Mouse (Mus musculus): ENCODE measurements around the gene Nup93. TPM values are rescaled to one million over a fixed set of nuclear protein-coding genes. Genes with fewer than 3 reads are reported as not detected.

Nup93 gene
- polyA plus RNA-seq, 1 experiment from 2014 or later = 54.0 TPM

GRCm38 (mm10) chr8:94273289-94273850 is 59.0 kb downstream of the Nup93 start:
- 82% methylated on average over 5 of the region's 5 CpGs for WGBS
- Histone ChIP-seq H3K9ac (ENCODE audit: low read depth, low read length) (no peak overlapping the region), H3K9me3 (ENCODE audit: control insufficient read depth, low read length) (no peaks in the 10 kb centered on the region), H3K4me1 (ENCODE audit: control insufficient read depth, insufficient read depth, low read depth, low read length) (peaks cover 12% of the 10 kb centered on the region), H3K27ac (ENCODE audit: low read depth, low read length) (no peak overlapping the region), H3K36me3 (ENCODE audit: control insufficient read depth, insufficient read depth, low read length) (no peaks in the 10 kb centered on the region), H3K4me3 (ENCODE audit: low read length) (no peak overlapping the region), H3K4me2 (ENCODE audit: low read length) (no peak overlapping the region), H3K27me3 (replicated peaks; ENCODE audit: control insufficient read depth, insufficient read depth, low read length) (no peaks in the 10 kb centered on the region)
- ATAC-seq = no peak

- ATAC-seq = no peak
- Histone ChIP-seq H3K27me3 (replicated peaks; ENCODE audit: control insufficient read depth, insufficient read depth, low read length) (no peaks in the 10 kb centered on the region), H3K9me3 (ENCODE audit: control insufficient read depth, low read length) (no peaks in the 10 kb centered on the region), H3K4me2 (ENCODE audit: low read length) (no peak overlapping the region), H3K36me3 (ENCODE audit: control insufficient read depth, insufficient read depth, low read length) (no peaks in the 10 kb centered on the region), H3K4me1 (ENCODE audit: control insufficient read depth, insufficient read depth, low read depth, low read length) (peaks cover 12% of the 10 kb centered on the region), H3K27ac (ENCODE audit: low read depth, low read length) (no peak overlapping the region), H3K9ac (ENCODE audit: low read depth, low read length) (no peak overlapping the region), H3K4me3 (ENCODE audit: low read length) (no peak overlapping the region)
- WGBS = 66% methylated on average over 5 of the region's 5 CpGs
Measured at GRCm38 (mm10) chr8:94274030-94274429, 59.7 kb downstream of the Nup93 start.

DNA sequence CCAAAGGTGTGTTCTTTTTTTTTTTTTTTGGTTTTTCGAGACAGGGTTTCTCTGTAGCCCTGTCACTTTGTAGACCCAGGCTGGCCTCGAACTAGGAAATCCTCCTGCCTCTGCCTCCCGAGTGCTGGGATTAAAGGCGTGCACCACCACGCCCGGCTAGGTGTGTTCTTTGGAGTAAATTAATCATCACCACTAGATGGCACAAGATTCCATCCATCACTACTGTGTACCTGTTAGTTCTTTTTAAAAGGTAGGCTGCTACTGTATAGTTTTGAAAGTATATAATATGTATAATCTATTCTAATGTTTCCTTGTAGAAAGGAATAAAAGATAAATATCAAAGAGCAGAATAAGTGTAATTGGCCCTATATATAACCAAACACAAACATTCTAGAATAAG is 63.9 kb downstream of the Nup93 start:
- Histone ChIP-seq H3K27ac (ENCODE audit: low read depth, low read length) (no peak overlapping the region), H3K4me2 (ENCODE audit: low read length) (no peak overlapping the region), H3K9me3 (ENCODE audit: control insufficient read depth, low read length) (no peaks in the 10 kb centered on the region), H3K27me3 (replicated peaks; ENCODE audit: control insufficient read depth, insufficient read depth, low read length) (no peaks in the 10 kb centered on the region), H3K36me3 (ENCODE audit: control insufficient read depth, insufficient read depth, low read length) (no peaks in the 10 kb centered on the region), H3K4me3 (ENCODE audit: low read length) (no peak overlapping the region), H3K4me1 (ENCODE audit: control insufficient read depth, insufficient read depth, low read depth, low read length) (no peaks in the 10 kb centered on the region), H3K9ac (ENCODE audit: low read depth, low read length) (no peak overlapping the region)
- WGBS = 90% methylated on average over 6 of the region's 6 CpGs
- ATAC-seq = no peak

GRCm38 (mm10) chr8:94280001-94280613 is 65.7 kb downstream of the Nup93 start:
- ATAC-seq = no peak
- no peak overlapping the region for H3K27ac ChIP-seq (ENCODE audit: low read depth, low read length)
- no peaks in the 10 kb centered on the region for H3K4me1 ChIP-seq (ENCODE audit: control insufficient read depth, insufficient read depth, low read depth, low read length)
- no peak overlapping the region for H3K4me3 ChIP-seq (ENCODE audit: low read length)
- H3K27me3 ChIP-seq (replicated peaks; ENCODE audit: control insufficient read depth, insufficient read depth, low read length) = no peaks in the 10 kb centered on the region
- WGBS = 72% methylated on average over 5 of the region's 5 CpGs
- no peaks in the 10 kb centered on the region for H3K9me3 ChIP-seq (ENCODE audit: control insufficient read depth, low read length)
- H3K9ac ChIP-seq (ENCODE audit: low read depth, low read length) = no peak overlapping the region
- H3K36me3 ChIP-seq (ENCODE audit: control insufficient read depth, insufficient read depth, low read length) = no peaks in the 10 kb centered on the region
- no peak overlapping the region for H3K4me2 ChIP-seq (ENCODE audit: low read length)

DNA sequence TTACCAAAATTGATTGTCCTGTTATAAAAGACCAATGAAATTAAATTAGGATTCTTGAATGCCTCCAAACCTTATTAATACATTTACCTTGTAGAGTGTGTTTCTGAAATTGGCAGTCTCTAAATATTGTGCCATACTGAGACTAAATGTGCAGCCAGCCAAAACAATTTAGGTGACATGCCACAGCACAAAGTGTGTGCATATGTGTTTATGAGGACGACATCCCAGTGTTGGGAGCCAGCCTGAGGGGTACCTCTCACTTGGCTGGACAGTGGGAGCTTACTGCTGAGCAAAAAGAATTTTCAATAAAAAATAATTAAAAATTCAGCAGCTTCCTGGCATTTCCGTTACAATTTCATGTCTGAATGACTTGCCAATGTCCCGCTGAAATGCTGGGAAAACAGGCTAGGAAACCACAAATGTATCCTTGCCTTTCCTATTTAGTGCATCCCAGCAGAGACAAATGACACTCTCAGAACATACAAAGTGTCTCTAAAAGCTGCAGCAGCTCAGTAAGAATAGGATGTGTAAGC is 68.2 kb downstream of the Nup93 start:
- H3K4me1 ChIP-seq (ENCODE audit: control insufficient read depth, insufficient read depth, low read depth, low read length) = no peaks in the 10 kb centered on the region
- H3K36me3 ChIP-seq (ENCODE audit: control insufficient read depth, insufficient read depth, low read length) = no peaks in the 10 kb centered on the region
- H3K9me3 ChIP-seq (ENCODE audit: control insufficient read depth, low read length) = no peaks in the 10 kb centered on the region
- H3K27ac ChIP-seq (ENCODE audit: low read depth, low read length) = no peak overlapping the region
- H3K27me3 ChIP-seq (replicated peaks; ENCODE audit: control insufficient read depth, insufficient read depth, low read length) = no peaks in the 10 kb centered on the region
- no peak overlapping the region for H3K4me2 ChIP-seq (ENCODE audit: low read length)
- no peak overlapping the region for H3K9ac ChIP-seq (ENCODE audit: low read depth, low read length)
- H3K4me3 ChIP-seq (ENCODE audit: low read length) = no peak overlapping the region
- 62% methylated on average over 3 of the region's 3 CpGs for WGBS
- ATAC-seq = peak; percentile 55; the same call in 1 of the 2 replicates

- Histone ChIP-seq H3K27ac (ENCODE audit: low read depth, low read length) (no peak overlapping the region), H3K36me3 (ENCODE audit: control insufficient read depth, insufficient read depth, low read length) (no peaks in the 10 kb centered on the region), H3K4me3 (ENCODE audit: low read length) (no peak overlapping the region), H3K27me3 (replicated peaks; ENCODE audit: control insufficient read depth, insufficient read depth, low read length) (no peaks in the 10 kb centered on the region), H3K4me2 (ENCODE audit: low read length) (no peak overlapping the region), H3K9ac (ENCODE audit: low read depth, low read length) (no peak overlapping the region), H3K4me1 (ENCODE audit: control insufficient read depth, insufficient read depth, low read depth, low read length) (no peaks in the 10 kb centered on the region), H3K9me3 (ENCODE audit: control insufficient read depth, low read length) (no peaks in the 10 kb centered on the region)
- 84% methylated on average over 7 of the region's 7 CpGs for WGBS
- no peak for ATAC-seq
Measured at GRCm38 (mm10) chr8:94284204-94284603, 69.8 kb downstream of the Nup93 start.

DNA sequence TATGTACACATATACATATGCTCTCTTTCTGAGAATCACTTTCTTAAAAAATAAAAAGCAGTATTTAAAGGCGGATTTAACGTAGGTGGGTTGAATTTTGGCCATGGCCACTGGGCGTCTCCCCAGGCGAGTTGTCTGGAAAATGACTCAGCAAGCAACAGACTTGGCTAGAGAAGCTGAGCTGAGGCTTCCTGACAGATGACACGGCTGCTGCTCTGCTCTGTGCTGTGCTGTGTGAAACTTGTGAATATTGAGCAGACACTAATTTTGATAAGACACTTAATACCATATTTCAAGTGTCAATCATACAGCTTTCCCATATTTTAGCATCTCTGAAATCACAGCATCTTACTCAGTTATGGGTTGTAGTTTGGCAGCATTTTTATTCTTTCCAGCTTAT is 76.2 kb downstream of the Nup93 start:
- Histone ChIP-seq H3K36me3 (ENCODE audit: control insufficient read depth, insufficient read depth, low read length) (peaks cover 3% of the 10 kb centered on the region; the same call in 1 of the 2 replicates), H3K4me3 (ENCODE audit: low read length) (no peak overlapping the region), H3K4me2 (ENCODE audit: low read length) (no peak overlapping the region), H3K27ac (ENCODE audit: low read depth, low read length) (no peak overlapping the region), H3K4me1 (ENCODE audit: control insufficient read depth, insufficient read depth, low read depth, low read length) (no peaks in the 10 kb centered on the region; the same call in 1 of the 2 replicates), H3K27me3 (replicated peaks; ENCODE audit: control insufficient read depth, insufficient read depth, low read length) (no peaks in the 10 kb centered on the region), H3K9ac (ENCODE audit: low read depth, low read length) (no peak overlapping the region), H3K9me3 (ENCODE audit: control insufficient read depth, low read length) (no peaks in the 10 kb centered on the region)
- ATAC-seq = no peak
- 85% methylated on average over 5 of the region's 5 CpGs for WGBS

- ATAC-seq = peak; percentile 67
- Histone ChIP-seq H3K4me3 (ENCODE audit: low read length) (no peak overlapping the region), H3K9ac (ENCODE audit: low read depth, low read length) (no peak overlapping the region), H3K9me3 (ENCODE audit: control insufficient read depth, low read length) (no peaks in the 10 kb centered on the region), H3K4me1 (ENCODE audit: control insufficient read depth, insufficient read depth, low read depth, low read length) (no peaks in the 10 kb centered on the region; the same call in 1 of the 2 replicates), H3K4me2 (ENCODE audit: low read length) (no peak overlapping the region), H3K27me3 (replicated peaks; ENCODE audit: control insufficient read depth, insufficient read depth, low read length) (no peaks in the 10 kb centered on the region), H3K36me3 (ENCODE audit: control insufficient read depth, insufficient read depth, low read length) (peaks cover 3% of the 10 kb centered on the region; the same call in 1 of the 2 replicates), H3K27ac (ENCODE audit: low read depth, low read length) (peak overlapping the region; percentile 46; the same call in 1 of the 2 replicates)
- WGBS = 62% methylated on average over 6 of the region's 6 CpGs
Measured at GRCm38 (mm10) chr8:94292072-94292471, 77.7 kb downstream of the Nup93 start.

DNA sequence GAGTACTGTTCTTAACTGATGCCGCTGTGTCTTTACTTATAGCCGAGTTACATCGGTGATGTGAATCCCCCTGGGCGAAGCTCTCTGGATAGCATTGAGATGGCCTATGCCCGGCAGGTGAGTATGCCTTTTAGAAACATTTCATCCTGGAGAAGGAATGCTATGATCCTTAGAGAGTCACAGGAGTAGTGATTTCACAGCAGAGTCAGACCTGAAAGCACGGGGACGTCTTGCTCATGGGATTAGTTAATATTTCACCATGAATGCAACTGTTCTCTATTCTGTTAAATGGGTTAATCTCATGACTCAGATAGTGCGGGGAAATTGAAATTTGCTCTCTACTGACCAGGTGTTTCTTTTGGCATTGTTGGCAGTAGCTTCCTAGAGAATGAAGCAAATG is 78.3 kb downstream of the Nup93 start:
- Histone ChIP-seq H3K27me3 (replicated peaks; ENCODE audit: control insufficient read depth, insufficient read depth, low read length) (no peaks in the 10 kb centered on the region), H3K36me3 (ENCODE audit: control insufficient read depth, insufficient read depth, low read length) (peaks cover 3% of the 10 kb centered on the region; the same call in 1 of the 2 replicates), H3K27ac (ENCODE audit: low read depth, low read length) (no peak overlapping the region), H3K4me2 (ENCODE audit: low read length) (no peak overlapping the region), H3K4me1 (ENCODE audit: control insufficient read depth, insufficient read depth, low read depth, low read length) (no peaks in the 10 kb centered on the region; the same call in 1 of the 2 replicates), H3K9ac (ENCODE audit: low read depth, low read length) (no peak overlapping the region), H3K4me3 (ENCODE audit: low read length) (no peak overlapping the region), H3K9me3 (ENCODE audit: control insufficient read depth, low read length) (no peaks in the 10 kb centered on the region)
- no peak for ATAC-seq
- 86% methylated on average over 8 of the region's 8 CpGs for WGBS
